Mouse (Mus musculus) 3T3-L1 (cell line): ENCODE results near the gene Espnl.

Experiments used
- DNase-seq: peaks from one replicate; pipeline ENCODE4 v3.0.0-alpha.2; 2015; ENCODE audit warnings: low read depth, low spot score

Gene Espnl

GRCm38 (mm10) chr1:91380453-91381090, 58.7 kb downstream of the Espnl start:
- DNase-seq = peak; percentile 93

DNA sequence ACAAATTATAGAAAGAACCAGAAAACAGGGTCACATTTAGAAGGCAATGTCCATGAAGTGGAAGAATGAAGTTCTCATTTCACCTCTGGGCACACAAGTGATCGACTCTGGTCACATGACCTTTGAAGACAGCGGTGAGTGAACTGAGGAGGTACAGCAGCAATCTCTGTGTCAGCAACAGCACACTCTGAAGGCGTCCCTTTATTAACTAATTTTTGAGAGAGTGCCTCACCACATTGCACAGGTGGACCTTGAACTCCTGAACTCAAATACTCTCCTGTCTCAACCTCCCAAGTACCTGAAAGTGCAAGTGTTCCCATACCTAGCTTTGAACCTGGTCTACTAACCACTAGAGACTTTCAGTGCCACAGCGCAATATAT, 59.2 kb downstream of the Espnl start:
- no peak for DNase-seq

DNA sequence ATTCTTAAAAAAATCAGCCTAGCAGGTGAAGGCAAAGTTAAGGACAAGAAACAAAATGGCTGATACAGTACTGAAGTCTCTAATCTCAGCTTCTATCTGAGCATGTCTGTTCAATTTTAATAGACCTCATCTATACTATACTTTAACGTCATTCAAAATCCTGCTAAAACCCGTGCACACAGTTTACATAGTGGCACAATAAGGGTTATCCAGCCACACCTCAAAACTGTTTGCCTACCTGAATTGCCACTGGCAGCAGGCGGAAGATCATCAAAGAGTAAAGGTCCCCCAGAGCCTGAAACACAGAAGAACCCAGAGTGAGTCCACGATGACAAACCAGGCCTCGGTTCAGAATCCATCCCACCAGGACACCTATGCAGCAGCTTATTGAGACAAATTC, 68.5 kb downstream of the Espnl start:
- DNase-seq = no peak

DNA sequence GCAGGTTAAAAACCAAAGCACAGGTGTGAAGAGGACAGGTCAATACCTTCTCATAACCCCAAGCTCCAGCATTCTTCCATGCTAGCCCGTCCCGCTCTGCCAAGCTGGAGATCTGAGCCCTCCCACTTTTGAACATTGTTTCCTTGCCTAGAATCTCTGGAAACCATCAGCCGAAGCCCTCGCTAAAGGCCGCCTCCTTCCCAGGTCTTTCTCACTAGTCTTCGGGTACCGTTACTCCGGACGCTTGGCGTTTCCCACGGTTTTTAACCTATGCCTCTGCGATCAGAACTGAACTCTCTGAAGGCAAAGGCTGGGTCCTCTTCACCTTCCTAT, 76.0 kb downstream of the Espnl start:
- peak; percentile 40 for DNase-seq
